Mouse (Mus musculus) G1E-ER4 (cell line): ENCODE data around the gene Aloxe3. TPM values are rescaled to one million over a fixed set of nuclear protein-coding genes. Genes with fewer than 3 reads are reported as not detected.

Experiments
- GATA1 ChIP-seq: IDR thresholded peaks from one replicate; pipeline ENCODE4 v1.8.0; 2012; ENCODE audit warnings: low read length, inconsistent platforms
- polyA plus RNA-seq: library from polyadenylated mRNA; stranded (reverse); fragments of >175 nt; gene quantifications from 2 replicates; pipeline ENCODE4 v1.2.3, GENCODE M21; 2012

Gene Aloxe3
- polyA plus RNA-seq, 1 experiment: not detected

GRCm38 (mm10) chr11:69125041-69125851 lies 450 bp upstream of the Aloxe3 start:
- TF ChIP-seq GATA1: no peak

DNA sequence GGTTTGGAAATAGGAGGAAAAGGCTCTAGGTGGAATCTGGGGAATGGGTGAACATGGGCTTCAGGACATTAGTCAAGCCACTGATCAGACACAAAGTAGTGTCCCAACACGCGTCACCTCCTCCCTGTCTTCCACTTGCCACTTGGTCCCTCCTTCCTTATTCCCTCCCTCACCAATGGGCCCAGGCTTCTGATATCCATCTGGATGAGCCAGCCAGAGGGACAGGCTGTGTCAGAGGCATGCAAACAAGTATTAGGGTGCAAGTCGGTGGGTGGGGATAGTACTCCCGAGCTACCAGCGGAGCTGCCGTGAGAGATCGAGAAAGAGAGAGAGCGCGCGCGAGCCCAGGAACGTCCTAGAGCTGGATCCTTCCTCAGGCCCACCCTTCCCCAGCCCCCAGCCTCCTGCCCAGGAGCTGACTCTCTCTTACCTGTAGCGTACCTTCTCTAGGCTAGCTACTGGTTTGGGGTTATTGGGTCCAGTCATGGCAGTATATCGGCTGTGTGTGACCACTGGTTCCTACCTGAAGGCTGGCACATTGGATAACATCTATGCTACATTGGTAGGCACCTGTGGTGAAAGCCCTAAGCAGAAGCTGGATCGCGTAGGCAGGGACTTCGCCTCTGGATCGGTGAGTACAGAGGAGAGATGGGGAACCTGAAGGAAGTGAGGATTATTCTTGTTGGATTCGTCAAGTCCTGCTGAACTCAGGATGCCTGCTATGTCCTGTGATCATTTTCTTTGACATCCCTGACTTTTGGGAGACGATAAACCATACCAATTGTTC lies 416 bp downstream of the Aloxe3 start:
- no peak for TF ChIP-seq GATA1

DNA sequence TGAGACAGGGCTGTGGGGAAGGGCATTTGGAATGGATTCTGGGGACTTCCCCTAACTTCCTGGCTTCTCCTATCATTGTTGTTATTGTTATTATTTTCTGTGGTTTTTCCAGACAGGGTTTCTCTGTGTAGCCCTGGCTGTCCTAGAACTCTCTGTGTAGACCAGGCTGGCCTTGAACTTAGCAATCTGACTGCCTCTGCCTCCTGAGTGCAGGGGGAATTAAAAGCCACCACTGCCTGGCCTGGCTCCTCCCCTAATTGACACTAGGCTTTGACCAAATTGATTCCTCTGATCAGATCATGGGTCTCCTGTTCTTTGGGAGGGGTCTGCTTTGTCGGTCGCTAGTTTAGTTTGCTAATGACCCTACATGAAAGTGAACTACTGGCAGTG lies 1.0 kb downstream of the Aloxe3 start:
- TF ChIP-seq GATA1: no peak

GRCm38 (mm10) chr11:69128426-69129122 lies 2.9 kb downstream of the Aloxe3 start:
- TF ChIP-seq GATA1: no peak

- no peak for TF ChIP-seq GATA1
Observed at GRCm38 (mm10) chr11:69133566-69133922, 7.8 kb downstream of the Aloxe3 start.

- TF ChIP-seq GATA1: no peak
Observed at GRCm38 (mm10) chr11:69133923-69134621, 8.4 kb downstream of the Aloxe3 start.

GRCm38 (mm10) chr11:69134622-69134968 lies 8.9 kb downstream of the Aloxe3 start:
- no peak for TF ChIP-seq GATA1

GRCm38 (mm10) chr11:69135361-69135760 lies 9.7 kb downstream of the Aloxe3 start:
- TF ChIP-seq GATA1: no peak

- TF ChIP-seq GATA1: no peak
Observed at GRCm38 (mm10) chr11:69147546-69147945, 21.9 kb downstream of the Aloxe3 start.

GRCm38 (mm10) chr11:69148451-69148960 lies 22.8 kb downstream of the Aloxe3 start:
- TF ChIP-seq GATA1: no peak

DNA sequence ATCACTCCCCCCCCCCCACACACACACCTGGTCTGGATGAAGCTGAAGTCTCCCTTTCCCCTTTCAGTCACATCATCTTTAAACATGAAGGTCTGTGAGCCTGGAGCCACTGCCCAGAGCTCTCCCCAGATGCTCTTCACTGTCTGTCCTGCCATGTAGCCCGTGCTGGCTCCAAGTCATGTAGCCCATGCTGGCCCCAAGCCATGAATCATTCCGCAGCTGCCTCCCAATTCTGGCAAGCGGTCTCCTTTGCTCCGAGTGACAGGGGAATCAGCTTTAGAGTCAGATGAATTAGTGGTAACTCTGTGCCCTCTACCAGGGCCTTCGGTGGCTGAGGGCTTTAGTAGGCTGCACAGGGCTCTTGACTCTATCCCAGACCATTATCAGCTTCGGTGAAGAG lies 24.0 kb downstream of the Aloxe3 start:
- TF ChIP-seq GATA1: no peak

DNA sequence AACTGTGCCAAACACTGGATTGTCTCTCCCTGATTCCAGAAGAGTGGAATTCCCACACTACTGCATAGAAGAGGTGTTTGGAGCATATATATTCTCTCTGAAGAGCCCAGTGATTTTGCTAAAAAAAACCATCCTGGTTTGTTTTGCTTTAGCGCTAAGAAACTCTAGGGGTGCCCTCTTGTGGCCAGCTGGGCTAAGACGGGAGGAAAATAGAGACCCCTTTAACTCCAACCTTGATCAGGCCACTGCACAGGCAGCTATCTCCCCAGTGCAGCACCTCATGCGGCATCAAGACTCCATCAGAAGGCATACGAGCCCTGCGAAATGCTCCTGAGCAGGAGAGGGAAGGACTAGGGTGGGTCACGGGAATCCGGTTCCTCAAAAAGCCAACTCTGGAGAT lies 24.7 kb downstream of the Aloxe3 start:
- TF ChIP-seq GATA1: no peak

DNA sequence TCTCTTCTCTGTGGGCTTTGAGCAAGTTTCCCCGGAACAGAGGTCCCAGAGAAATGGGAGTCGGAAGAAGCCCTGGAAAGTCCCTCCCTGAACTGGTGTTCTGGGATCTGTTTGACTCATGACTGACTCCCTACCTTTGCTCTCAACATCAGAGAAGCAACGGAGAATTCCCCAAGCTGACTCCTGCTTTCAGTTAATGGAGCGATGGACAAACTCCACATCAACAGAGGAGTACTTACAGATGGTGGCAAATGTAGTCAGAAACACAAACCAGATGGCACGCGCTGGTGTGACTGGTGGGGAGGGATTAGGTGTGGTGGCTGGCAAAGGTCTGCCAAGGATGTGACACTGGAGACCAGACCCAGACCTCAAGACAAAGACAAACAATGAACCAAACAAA lies 25.3 kb downstream of the Aloxe3 start:
- no peak for TF ChIP-seq GATA1

- TF ChIP-seq GATA1: no peak
Observed at GRCm38 (mm10) chr11:69153831-69154230, 28.1 kb downstream of the Aloxe3 start.

DNA sequence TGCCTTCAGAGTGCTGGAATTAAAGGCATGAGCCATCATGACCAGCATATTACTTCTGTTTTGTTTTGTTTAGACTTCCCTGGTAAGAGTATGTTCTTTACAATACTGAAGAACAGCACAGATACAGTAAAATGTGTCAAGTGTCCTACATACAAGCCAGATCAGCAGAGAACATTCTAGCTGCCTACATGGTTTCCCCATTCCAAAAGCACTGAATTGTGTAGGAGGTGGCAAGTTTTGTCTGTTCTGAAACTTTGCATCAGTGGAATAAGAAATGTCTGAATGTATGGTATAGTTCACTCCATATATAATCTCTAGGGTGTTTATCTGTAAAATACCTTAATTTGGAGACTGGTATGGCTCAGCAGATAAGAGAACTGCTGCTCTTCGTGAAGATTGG lies 29.7 kb downstream of the Aloxe3 start:
- TF ChIP-seq GATA1: no peak
